In genomic region chr6:127335462-127335886, GRCm38 (mm10) we compare ENCODE assay signal across 11 mouse cellular contexts.
A peak's percentile ranks its signal among the peaks of the same experiment; 100 is the strongest.
DNase-seq lines count a peak whose midpoint lies in the region; ATAC-seq lines count a peak whose summit lies in the region.
"Had no signal": no experiment of that assay in that cellular context is flagged by ENCODE, and none has a peak within 500 bp of the region (broad histone marks: within the 10 kb centered on the region; RNA-seq: fewer than 3 reads in every experiment).

No protein-coding gene starts in this region.

- no peak overlapping the region for H3K4me2 ChIP-seq in hindbrain, embryonic 12.5 days (replicated peaks)
- H3K4me2 ChIP-seq in hindbrain, embryonic 14.5 days (replicated peaks): no peak overlapping the region
- H3K4me2 ChIP-seq in lung, embryonic 16.5 days (ENCODE audit: low read depth, low read length): no peak overlapping the region
- H3K4me2 ChIP-seq: liver, embryonic 13.5 days had no signal

- H3K4me1 ChIP-seq in hindbrain, embryonic 12.5 days: peaks cover 46% of the 10 kb centered on the region
- peaks cover 21% of the 10 kb centered on the region; the same call in 1 of the 2 replicates for H3K4me1 ChIP-seq in hindbrain, embryonic 14.5 days (replicated peaks; ENCODE audit: control insufficient read depth, insufficient read depth, low read length)
- peaks cover 48% of the 10 kb centered on the region for H3K4me1 ChIP-seq in lung, embryonic 16.5 days (replicated peaks; ENCODE audit: control insufficient read depth, insufficient read depth, low read length)

- no peak overlapping the region for H3K4me3 ChIP-seq in hindbrain, embryonic 12.5 days
- H3K4me3 ChIP-seq in hindbrain, embryonic 14.5 days (replicated peaks; ENCODE audit: low read length): no peak overlapping the region
- no peak overlapping the region for H3K4me3 ChIP-seq in lung, embryonic 16.5 days (ENCODE audit: low read length)
- H3K4me3 ChIP-seq: liver, embryonic 13.5 days; neural tube, embryonic 12.5 days had no signal

- H3K9me3 ChIP-seq in hindbrain, embryonic 12.5 days (replicated peaks): no peaks in the 10 kb centered on the region
- H3K9me3 ChIP-seq in hindbrain, embryonic 14.5 days (ENCODE audit: control insufficient read depth, low read length): no peaks in the 10 kb centered on the region
- H3K9me3 ChIP-seq in lung, embryonic 16.5 days (ENCODE audit: control insufficient read depth, low read length): no peaks in the 10 kb centered on the region
- H3K9me3 ChIP-seq: liver, embryonic 13.5 days; neural tube, embryonic 12.5 days had no signal

- no peaks in the 10 kb centered on the region for H3K36me3 ChIP-seq in hindbrain, embryonic 12.5 days
- no peaks in the 10 kb centered on the region for H3K36me3 ChIP-seq in hindbrain, embryonic 14.5 days (replicated peaks; ENCODE audit: control insufficient read depth, insufficient read depth)
- H3K36me3 ChIP-seq in lung, embryonic 16.5 days (ENCODE audit: control insufficient read depth, insufficient read depth, low read length): no peaks in the 10 kb centered on the region
- H3K36me3 ChIP-seq: liver, embryonic 13.5 days; neural tube, embryonic 12.5 days had no signal

- 0 out of 2 replicates have a peak, but pooled peaks cover 9% of the 10 kb centered on the region for H3K27me3 ChIP-seq in hindbrain, embryonic 12.5 days
- H3K27me3 ChIP-seq in hindbrain, embryonic 14.5 days (ENCODE audit: control insufficient read depth, insufficient read depth, low read length): peaks cover 5% of the 10 kb centered on the region; the same call in 1 of the 2 replicates
- no peaks in the 10 kb centered on the region for H3K27me3 ChIP-seq in lung, embryonic 16.5 days (ENCODE audit: control insufficient read depth, insufficient read depth, low read depth, low read length)
- H3K27me3 ChIP-seq: neural tube, embryonic 12.5 days had no signal

- no peak for ATAC-seq in hindbrain, embryonic 12.5 days (ENCODE audit: low FRiP score)
- no peak for ATAC-seq in hindbrain, embryonic 14.5 days (ENCODE audit: low FRiP score)
- 0 out of 2 replicates have a peak, but pooled peaks have one; percentile 18 for ATAC-seq in lung, embryonic 16.5 days (ENCODE audit: low read depth)
- no peak for ATAC-seq in megakaryocyte, adult 5-6 weeks (ENCODE audit: poor library complexity, severe bottlenecking)
- ATAC-seq in activated CD4-positive, CD25-positive, alpha-beta regulatory T cell, adult 4 months: no peak

- 0 out of 2 replicates have a peak overlapping the region, but pooled peaks have one; percentile 81 for H3K27ac ChIP-seq in hindbrain, embryonic 12.5 days
- no peak overlapping the region for H3K27ac ChIP-seq in hindbrain, embryonic 14.5 days
- H3K27ac ChIP-seq in lung, embryonic 16.5 days (ENCODE audit: low read length): no peak overlapping the region
- H3K27ac ChIP-seq: liver, embryonic 13.5 days had no signal

- H3K9ac ChIP-seq in hindbrain, embryonic 12.5 days: no peak overlapping the region
- no peak overlapping the region for H3K9ac ChIP-seq in hindbrain, embryonic 14.5 days
- H3K9ac ChIP-seq in lung, embryonic 16.5 days (ENCODE audit: low read length): no peak overlapping the region
- H3K9ac ChIP-seq: liver, embryonic 13.5 days; neural tube, embryonic 12.5 days had no signal

- DNase-seq in hindbrain, embryonic 14.5 days (ENCODE audit: low spot score): no peak
- DNase-seq in ES-CJ7 (ENCODE audit: low read depth, low spot score) (peak; percentile 16), adipocyte (ENCODE audit: low spot score) (peak; percentile 82)
- DNase-seq: cerebellum, adult 11 months; kidney, postnatal 36 days; liver, embryonic 13.5 days had no signal

- WGBS in hindbrain, embryonic 12.5 days: 26% methylated on average over 7 of the region's 7 CpGs
- 26% methylated on average over 7 of the region's 7 CpGs for WGBS in hindbrain, embryonic 14.5 days
- 55% methylated on average over 7 of the region's 7 CpGs for WGBS in lung, embryonic 16.5 days
